Mouse (Mus musculus) embryo, embryonic 10 days (tissue): ENCODE measurements at regions not wholly inside any gene's neighbourhood (a gene's known extent, or its start where the extent isn't known, plus 50 kb on each side); places are given as distances from the start of the nearest gene placed in this dataset.

Experiments
- DNase-seq: peaks from one replicate; pipeline ENCODE4 v3.0.0-alpha.2; 2015; ENCODE audit warnings: low spot score

DNA sequence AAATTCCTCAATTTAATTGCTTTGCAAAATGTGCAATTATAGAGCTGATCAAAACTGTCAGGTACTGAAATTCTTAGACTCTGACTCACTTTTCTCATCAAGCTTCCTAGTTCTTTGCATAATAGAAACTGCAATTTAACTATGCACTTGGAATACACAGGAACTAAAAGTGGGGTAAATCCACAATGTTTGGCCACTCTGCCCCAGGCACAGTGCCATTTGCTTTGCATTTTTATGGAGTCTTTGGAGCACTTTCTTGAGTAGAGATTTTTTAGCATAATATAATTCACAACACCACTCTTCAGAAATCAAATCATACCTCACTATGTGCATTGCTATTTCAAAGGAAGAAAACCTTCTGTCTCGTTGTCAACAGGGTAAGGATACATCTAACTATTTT lies 414.5 kb upstream of the A730009L09Rik start:
- DNase-seq, result no peak

DNA sequence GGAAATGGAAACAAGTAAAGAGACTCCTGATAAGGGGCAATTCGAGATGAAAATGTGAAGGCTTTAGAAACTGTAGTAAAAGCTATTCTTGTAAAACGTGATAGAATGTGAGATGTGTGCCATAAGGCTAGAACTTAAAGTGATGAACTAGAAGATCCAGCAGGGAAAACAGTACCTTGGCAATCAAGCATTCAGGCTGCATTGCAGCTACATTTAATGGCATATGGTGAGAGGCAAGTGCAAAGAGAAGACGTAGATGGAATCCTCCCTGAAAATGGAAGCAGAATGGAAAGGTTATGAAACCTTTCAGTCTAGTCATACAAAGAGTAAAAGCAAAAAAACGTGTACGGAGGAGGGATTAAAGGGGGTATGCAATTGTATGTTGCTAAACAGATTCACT lies 403.3 kb upstream of the A730009L09Rik start:
- DNase-seq, result no peak

DNA sequence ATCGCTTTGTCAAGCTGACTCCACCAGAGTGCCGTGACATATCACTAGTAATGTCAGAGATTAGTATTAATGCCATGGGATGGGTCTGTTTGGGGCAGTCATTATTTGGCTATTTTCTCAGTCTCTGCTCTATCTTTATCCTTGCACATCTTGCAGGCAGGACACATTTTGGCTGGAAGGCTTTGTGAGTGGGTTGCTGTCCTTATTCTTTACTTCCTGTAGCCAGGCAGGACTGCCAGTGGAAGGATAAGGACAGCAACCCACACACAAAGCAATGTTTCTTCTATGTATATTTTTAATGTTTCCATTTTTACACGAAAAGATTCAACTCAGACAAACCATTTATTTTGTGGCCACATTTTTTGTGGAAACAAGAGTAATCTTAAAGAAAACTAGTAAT lies 397.4 kb upstream of the A730009L09Rik start:
- DNase-seq, result no peak

DNA sequence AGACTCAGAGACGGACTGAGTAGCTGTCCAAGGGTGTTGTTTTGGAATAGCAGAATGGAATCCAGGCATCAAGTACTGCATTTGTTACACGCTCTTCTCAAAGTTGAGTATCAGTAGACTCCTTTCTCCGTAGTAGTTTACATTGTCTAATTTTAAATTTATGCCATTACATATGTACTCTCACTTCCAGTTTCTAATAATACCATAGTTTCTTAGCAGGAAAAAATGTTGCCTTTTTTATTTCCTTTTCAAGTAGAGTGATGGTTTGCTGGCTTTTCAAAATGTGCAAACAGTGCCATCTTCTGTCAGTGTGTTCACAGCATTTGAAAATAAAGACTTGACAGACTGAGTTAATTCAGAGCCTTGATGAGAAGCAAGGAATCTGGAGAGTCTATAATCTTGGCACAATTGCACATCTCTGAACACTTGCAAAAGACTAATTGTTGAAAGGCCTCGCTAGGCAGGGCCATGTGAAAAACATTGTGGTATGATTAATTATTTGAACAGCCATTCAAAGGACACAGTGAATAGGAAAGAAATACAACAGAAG lies 379.2 kb upstream of the A730009L09Rik start:
- peak; percentile 28 for DNase-seq

DNA sequence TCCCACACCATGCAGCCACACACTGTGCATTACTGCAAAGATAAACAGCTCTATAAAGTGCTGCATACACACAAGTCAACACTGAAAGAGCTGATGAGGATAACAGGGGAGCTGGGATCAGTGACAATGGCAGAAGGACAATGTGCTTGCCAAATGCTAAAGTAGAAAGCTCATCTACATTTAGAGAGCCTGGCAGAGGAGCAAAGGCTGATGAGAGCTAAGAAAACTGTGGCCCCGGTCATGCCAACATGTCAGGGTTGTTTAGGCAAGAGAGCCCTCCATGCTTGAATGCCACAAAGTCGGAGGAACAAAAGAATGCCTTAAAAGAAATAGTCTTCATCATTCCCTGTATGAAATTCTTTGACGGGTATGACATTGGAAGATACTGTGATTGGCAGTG lies 363.0 kb upstream of the A730009L09Rik start:
- no peak for DNase-seq

DNA sequence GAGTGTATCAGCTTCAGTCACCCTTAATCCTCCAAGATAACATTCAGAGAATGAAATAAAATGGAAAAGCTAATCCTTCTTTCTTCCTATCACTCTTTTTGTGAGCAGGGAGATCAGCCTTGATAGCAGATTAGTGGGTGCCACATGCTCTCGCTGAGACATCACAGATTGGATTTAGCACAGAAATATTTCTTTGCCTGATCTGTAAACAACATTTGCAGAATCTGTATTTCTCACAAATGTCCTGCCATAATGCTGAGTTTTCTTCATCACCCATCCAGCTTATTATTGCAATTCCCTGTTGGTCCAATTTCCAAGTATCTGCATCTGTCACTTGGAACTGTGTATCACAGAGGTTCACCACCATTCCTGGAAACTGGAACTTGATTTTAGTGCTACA lies 342.8 kb upstream of the A730009L09Rik start:
- DNase-seq, result no peak
